Mouse (Mus musculus) heart, embryonic 10.5 days (tissue): Measurements from ENCODE around the gene Prdm16. TPM values are rescaled to one million over a fixed set of nuclear protein-coding genes. Genes with fewer than 3 reads are reported as not detected.

ENCODE experiments used
- DNase-seq: peaks from one replicate; pipeline ENCODE4 v3.0.0-alpha.2; 2017; ENCODE audit warnings: low spot score
- H3K27ac ChIP-seq: fragments of 300-500 bp; sonication (generic); 2 replicates; pipeline ENCODE4 v1.5.1; 2016; ENCODE audit warnings: mild to moderate bottlenecking
- H3K27me3 ChIP-seq: fragments of 300-500 bp; sonication (generic); 2 replicates; pipeline ENCODE4 v1.6.1; 2016; ENCODE audit warnings: mild to moderate bottlenecking; ENCODE audit not compliant: poor library complexity, insufficient read depth, severe bottlenecking
- H3K36me3 ChIP-seq: fragments of 300-500 bp; sonication (generic); 2 replicates; pipeline ENCODE4 v1.6.1; 2016; ENCODE audit warnings: mild to moderate bottlenecking, moderate library complexity
- H3K4me1 ChIP-seq: fragments of 300-500 bp; sonication (generic); 2 replicates; pipeline ENCODE4 v1.6.1; 2016; ENCODE audit warnings: mild to moderate bottlenecking
- H3K4me3 ChIP-seq: fragments of 300-500 bp; sonication (generic); 2 replicates; pipeline ENCODE4 v1.5.1; 2016; ENCODE audit warnings: mild to moderate bottlenecking, moderate library complexity
- H3K9me3 ChIP-seq: fragments of 300-500 bp; sonication (generic); 2 replicates; pipeline ENCODE4 v1.6.1; 2016; ENCODE audit warnings: mild to moderate bottlenecking, moderate library complexity
- WGBS: fragments of 180-500 bp; shearing (Covaris S2); methylation state at CpG from one replicate; pipeline ENCODE4 v1.1.7; 2016; 5-methylcytosine and 5-hydroxymethylcytosine counted together
- polyA plus RNA-seq: library from polyadenylated mRNA; unstranded; fragments of >200 nt; fragmentation: Nextera tagmentation; extraction: Ambion mirVana; gene quantifications from 2 replicates; pipeline ENCODE4 v1.2.1, GENCODE M21; 2016

Prdm16 gene
- polyA plus RNA-seq, 1 experiment from 2014 or later = 13.9 TPM

- DNase-seq = no peak
- WGBS = 44% methylated on average over 3 of the region's 3 CpGs
- no peak overlapping the region for H3K4me3 ChIP-seq
- H3K27me3 ChIP-seq = peaks cover 13% of the 10 kb centered on the region
- peaks cover 7% of the 10 kb centered on the region for H3K4me1 ChIP-seq
- H3K36me3 ChIP-seq = peaks cover 10% of the 10 kb centered on the region
- H3K9me3 ChIP-seq = no peaks in the 10 kb centered on the region
- H3K27ac ChIP-seq = no peak overlapping the region
Measured at GRCm38 (mm10) chr4:154273000-154273399, 363.7 kb downstream of the Prdm16 start.

GRCm38 (mm10) chr4:154269520-154269919 is 367.2 kb downstream of the Prdm16 start:
- H3K36me3 ChIP-seq = peaks cover 13% of the 10 kb centered on the region
- no peaks in the 10 kb centered on the region for H3K9me3 ChIP-seq
- peaks cover 25% of the 10 kb centered on the region for H3K27me3 ChIP-seq
- no peak for DNase-seq
- H3K4me3 ChIP-seq = no peak overlapping the region
- H3K27ac ChIP-seq = peak overlapping the region; percentile 52; the same call in 1 of the 2 replicates
- 46% methylated on average over 10 of the region's 10 CpGs for WGBS
- peaks cover 7% of the 10 kb centered on the region for H3K4me1 ChIP-seq

- peaks cover 17% of the 10 kb centered on the region; the same call in 1 of the 2 replicates for H3K36me3 ChIP-seq
- no peak overlapping the region for H3K27ac ChIP-seq
- WGBS = 81% methylated on average over 6 of the region's 6 CpGs
Measured at GRCm38 (mm10) chr4:154267511-154267910, 369.2 kb downstream of the Prdm16 start.

More at GRCm38 (mm10) chr4:154267511-154267910, 369.2 kb downstream of the Prdm16 start:
- Histone ChIP-seq H3K4me3 (no peak overlapping the region), H3K4me1 (peaks cover 7% of the 10 kb centered on the region), H3K27me3 (peaks cover 26% of the 10 kb centered on the region), H3K9me3 (no peaks in the 10 kb centered on the region)
- DNase-seq = no peak

Other genes with a start within 250 kb of the Prdm16 start
- gene Actrt2, start 31.0 kb upstream of the Prdm16 start, polyA plus RNA-seq = not detected in 2 replicates
- 0.39 and 0.44 TPM in 2 replicates for gene Ttc34, start 200.6 kb upstream of the Prdm16 start, polyA plus RNA-seq
- 0.12 and 0.62 TPM in 2 replicates for gene Mmel1, start 232.7 kb upstream of the Prdm16 start, polyA plus RNA-seq